Mouse (Mus musculus): Measurements from ENCODE around the gene Chia1.
"Not testable (repeated sequence)": the region's sequence is repeated elsewhere in the genome, so short reads cannot be mapped to it uniquely, and the experiment has no call there.

The Chia1 gene

DNA sequence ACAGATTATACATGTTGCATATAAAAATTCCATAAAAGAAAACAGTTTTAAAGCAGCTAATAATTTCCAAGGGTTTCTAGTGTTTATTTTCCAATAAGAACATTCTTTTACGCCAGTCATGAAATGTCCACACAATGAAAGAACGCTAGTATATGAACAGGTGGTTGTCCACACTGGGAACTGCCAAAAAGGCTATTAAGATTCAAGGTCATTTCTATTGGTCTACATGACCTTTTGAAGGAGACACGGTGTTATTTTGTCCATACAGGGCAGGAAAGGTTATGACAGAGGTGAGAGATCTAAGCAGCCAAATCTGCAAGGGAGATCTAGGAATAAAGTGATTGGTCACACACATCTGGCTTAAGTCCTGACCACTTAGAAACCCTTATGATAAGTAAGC lies at the start of gene Chia1:
TSS of gene Chia1 (plus strand) at position 301 of the 400 bp plus-strand sequence.
- no peak for DNase-seq (ENCODE audit: low spot score)

DNA sequence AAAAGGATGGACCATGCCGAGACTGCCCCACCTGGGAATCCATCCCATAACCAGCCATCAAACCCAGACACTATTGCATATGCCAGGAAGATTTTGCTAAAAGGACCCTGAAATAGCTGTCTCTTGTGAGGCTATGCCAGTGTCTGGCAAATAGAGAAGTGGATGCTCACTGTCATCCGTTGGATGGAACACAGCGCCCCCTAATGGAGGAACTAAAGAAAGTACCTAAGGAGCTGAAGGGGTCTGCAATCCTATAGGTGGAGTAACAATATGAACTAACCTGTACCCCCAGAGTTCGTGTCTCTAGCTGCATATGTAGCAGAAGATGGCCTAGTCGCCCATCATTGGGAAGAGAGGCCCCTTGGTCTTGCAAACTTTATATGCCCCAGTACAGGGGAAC lies 45.3 kb upstream of the Chia1 start:
- DNase-seq (ENCODE audit: low spot score): not testable (repeated sequence)

DNA sequence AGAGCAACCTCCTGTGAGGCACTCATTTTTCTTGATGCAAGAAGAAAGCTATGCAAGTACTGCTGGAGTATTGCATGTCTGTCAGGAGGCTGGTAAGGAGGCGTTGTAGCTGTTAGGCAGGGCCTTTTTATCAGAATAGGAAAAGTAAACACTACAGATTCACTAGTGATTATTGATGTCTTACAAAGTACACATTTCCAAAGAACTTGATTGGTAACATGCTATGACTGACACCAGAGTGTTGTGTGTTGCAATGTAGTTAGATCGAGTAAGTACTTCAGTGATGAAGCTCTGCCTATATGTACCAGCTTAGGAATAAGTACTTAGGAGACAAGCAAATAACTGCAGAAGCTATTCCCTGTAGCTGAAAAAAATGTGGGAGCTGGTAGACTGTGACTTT lies 42.0 kb upstream of the Chia1 start:
- no peak for DNase-seq (ENCODE audit: low spot score)

DNA sequence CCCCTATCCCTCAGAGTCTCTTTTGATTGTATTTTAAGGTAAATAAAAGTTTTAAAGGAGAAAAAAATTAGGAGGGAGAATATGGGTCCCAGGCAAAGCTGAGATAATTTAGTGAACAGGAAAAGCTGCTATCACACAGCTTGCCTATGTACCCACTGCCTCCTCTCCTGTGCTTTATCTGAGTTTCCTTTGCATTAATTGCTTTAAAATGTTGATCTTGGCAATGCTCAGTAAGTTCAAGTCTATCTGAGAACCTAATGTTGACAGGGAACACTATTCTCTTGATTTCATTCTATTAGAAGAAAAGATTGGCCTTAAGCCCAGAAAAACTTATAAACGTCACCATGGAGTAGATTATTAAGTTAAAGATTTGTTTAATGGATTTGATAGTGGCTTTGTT lies 38.2 kb upstream of the Chia1 start:
- DNase-seq (ENCODE audit: low spot score): no peak

DNA sequence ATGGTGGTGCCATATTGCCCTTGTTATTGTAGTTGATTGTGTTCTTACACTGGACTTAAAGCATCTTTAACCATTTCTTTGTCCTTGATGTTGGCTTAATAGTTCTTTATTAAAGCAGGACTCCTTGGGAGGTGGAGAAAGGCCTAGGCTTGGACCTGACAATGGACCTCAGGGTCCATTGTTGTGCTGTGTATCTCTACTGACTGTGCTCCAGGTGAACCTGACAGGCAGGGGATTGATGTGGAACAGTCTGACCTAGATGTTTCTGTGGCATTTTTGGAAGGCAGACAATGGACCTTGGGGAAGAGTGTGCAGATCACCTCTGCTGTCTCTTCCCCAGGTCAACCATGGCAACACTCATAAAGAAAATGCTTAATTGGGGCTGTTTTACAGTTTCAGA lies 14.0 kb downstream of the Chia1 start:
- DNase-seq (ENCODE audit: low spot score): no peak

DNA sequence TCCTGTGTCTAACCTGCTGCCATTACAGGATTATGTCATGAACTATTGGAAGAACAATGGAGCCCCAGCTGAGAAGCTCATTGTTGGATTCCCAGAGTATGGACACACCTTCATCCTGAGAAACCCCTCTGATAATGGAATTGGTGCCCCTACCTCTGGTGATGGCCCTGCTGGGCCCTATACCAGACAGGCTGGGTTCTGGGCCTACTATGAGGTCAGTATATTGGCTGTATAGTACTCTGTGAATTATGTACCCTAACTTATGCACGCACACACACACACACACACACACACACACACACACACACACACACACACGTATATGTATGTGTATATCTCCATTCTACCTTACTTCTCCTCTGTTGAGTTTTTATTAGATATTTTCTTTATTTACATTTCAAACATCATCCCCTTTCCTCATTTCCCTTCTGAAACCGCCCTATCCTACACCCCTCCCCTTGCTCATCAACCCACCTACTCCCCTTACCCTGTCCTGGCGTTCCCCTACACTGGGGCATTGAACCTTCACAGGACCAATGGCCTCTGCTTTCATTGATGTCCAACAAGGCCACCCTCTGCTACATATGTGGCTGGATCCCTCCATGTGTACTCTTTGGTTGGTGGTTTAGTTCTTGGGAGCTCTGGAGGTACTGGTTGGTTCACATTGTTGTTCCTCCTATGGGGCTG lies 15.9 kb downstream of the Chia1 start:
- no peak for DNase-seq (ENCODE audit: low spot score)

DNA sequence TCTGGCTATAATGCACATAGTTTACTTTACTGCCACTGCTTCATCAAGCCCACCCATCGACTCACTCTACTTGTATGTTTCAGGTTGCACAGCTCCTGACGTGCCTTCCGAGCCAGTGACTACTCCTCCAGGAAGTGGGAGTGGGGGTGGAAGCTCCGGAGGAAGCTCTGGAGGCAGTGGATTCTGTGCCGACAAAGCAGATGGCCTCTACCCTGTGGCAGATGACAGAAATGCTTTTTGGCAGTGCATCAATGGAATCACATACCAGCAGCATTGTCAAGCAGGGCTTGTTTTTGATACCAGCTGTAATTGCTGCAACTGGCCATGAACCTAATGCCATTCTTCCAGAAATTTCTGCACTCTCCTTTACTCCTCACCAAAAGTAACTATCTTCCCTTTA lies 18.7 kb downstream of the Chia1 start:
- no peak for DNase-seq (ENCODE audit: low spot score)

DNA sequence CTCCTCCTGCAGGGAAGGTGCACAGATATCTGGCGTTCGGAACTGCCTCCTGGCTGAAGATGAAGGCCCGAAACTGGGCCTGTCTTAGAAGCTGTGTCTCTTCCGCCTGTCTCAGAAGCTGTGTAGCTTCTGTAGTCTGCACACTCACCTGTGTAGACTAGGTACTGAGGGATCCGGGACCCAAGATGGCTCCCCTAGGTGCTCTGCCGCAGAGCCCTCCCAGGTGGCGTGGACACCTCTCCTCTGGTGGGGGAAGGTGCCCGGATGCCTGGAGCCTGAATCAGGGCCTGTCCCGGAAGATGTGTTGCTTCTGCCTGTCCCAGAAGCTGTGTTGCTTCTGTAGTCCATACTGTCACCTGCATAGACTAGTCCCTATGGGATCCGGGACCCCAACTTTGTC lies 31.1 kb downstream of the Chia1 start:
- no peak for DNase-seq (ENCODE audit: low spot score)

DNA sequence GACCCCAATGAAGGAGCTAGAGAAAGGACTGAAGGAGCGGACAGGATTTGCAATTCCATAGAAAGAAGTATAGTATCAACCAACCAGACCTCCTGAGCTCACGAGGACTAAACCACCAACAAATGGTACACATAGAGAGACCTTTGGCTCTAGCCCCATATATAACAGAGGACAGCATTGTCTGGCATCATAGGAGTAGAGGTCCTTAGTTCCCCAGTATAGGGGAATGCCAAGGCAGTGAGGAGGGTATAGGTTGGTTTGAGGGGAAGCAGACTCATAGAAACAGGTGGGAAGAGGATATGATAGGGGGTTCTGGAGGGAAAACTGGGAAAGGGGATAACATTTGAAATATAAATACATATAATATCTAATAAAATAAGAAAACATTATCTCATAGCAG lies 41.4 kb downstream of the Chia1 start:
- DNase-seq (ENCODE audit: low spot score): no peak

DNA sequence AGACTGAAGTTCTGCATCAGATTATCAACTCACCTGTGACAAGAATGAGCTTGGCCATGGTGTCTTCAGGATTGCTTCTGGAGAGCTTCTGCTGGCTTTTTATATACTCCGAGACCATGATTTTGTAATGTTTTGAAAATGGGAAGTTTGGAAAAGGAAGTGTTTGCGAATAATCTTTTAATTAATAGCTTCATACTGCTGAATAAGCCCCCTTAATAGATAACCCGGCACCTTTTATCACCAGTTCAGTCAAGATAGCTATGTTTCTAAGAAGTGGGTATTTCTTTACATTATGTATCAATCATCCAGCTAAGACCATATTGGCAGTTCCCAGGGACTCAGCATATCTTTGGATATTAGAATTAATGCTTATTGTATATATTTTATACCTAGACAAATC lies 54.4 kb downstream of the Chia1 start, which contains the start of gene Chil3:
TSS of gene Chil3 (minus strand) at position 101 of the 400 bp plus-strand sequence.
- no peak for DNase-seq (ENCODE audit: low spot score)

DNA sequence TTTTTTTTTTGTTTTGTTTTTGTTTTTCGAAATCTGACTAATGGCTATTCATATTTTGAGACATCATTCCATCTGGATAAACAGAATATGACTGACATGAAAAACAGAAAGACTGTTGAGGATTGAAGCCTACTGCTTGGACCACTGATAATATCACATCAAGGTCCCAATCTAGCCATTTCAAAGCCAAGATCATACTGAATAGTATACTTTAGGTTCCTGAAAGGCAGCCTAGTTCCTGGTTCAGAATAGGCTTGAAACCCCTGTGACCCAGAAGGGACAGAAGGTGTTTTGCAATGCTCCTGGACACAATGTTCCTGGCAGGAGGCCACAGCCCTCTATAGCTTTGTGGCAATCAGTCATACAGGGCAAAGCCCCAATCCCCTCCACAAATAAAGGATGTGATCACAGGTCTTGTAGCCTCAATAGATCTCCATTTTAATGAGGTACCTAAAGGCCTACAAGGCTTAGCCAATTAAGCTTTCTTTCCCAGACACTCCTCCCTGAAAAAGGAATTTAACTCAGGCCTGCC lies 57.6 kb downstream of the Chia1 start:
- no peak for DNase-seq (ENCODE audit: low spot score)

DNA sequence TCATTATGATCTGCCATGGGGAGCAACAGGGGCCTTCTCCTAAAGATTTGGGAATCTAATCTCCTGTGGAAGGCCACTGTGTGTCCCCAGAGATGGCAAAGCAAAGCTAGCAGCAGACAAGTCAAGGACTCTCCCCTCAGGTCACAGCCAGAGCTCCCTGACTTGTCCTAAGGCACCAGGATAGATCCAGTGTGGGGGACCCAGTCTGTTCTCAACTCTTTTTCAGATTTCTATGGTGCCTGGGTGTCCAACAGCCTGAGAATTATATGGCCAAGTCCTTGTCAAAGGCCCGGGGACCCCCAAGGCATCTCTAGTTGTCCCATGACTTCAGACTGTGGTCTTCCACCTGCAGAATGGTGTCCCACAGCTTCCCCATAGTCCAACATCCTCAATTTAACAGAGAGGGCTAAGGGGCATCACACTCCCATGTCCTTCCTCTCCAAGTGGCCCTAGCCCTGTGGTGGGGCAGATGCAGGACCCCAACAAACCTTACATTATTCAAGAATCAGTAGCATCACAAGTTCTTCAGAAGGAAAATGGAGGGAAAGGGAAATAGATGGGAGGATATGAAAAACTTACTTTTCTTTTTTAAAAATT lies 58.2 kb downstream of the Chia1 start:
- no peak for DNase-seq (ENCODE audit: low spot score)

DNA sequence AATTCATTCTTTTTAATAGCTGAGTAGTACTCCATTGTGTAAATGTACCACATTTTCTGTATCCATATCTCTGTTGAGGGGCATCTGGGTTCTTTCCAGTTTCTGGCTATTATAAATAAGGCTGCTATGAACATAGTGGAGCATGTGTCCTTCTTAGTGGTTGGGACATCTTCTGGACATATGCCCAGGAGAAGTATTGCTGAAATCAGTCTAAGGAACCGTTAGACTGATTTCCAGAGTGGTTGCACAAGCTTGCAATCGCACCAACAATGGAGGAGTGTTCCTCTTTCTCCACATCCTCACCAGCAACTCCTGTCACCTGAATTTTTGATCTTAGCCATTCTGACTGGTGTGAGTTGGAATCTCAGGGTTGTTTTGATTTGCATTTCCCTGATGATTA lies 59.5 kb downstream of the Chia1 start:
- not testable (repeated sequence) for DNase-seq (ENCODE audit: low spot score)

DNA sequence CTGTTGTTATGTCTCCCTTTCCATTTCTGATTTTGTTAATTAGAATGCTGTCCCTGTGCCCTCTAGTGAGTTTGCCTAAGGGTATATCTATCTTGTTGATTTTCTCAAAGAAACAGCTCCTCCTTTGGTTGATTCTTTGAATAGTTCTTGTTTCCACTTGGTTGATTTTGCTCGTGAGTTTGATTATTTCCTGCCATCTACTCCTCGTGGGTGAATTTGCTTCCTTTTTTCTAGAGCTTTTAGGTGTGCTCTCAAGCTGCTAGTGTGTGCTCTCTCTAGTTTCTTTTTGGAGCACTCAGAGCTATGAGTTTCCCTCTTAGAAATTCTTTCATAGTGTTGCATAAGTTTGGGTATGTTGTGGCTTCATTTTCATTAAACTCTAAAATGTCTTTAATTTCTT lies 61.9 kb downstream of the Chia1 start:
- DNase-seq (ENCODE audit: low spot score): not testable (repeated sequence)

DNA sequence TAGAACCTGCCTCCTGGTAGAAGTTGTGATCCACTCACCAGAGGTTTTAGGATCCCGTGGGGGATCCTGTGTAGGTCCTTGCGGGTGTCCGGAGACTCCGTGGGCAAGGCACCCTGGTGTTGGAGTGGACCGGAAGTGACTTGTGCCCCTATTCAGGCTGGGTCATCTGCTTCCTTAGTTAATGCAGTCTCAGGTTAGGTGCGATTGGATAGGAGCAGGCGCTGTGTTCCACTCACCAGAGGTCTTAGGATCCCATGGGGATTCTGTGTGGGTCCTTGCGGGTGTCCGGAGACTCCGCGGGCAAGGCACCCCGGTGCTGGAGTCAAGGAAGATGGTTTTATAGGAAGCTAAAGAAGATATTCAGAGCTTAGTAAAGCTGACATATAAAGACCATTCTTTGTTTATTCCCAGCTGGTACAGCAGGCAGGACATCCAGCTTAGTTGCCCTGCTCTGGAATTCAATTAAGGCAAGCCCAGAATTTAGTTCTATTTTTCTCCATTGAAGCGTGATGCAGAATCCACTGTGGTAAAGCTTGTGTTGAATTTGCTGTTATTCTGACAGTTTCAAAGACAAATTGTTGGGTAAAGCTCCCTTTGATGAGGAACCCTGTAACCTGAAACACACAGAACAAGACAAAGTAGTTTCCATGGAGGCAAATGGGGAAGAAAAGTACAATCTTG lies 64.6 kb downstream of the Chia1 start:
- DNase-seq (ENCODE audit: low spot score): no peak
